Mouse (Mus musculus) heart, embryonic 14.5 days (tissue): Measurements from ENCODE around the gene Nit2. TPM values are rescaled to one million over a fixed set of nuclear protein-coding genes. Genes with fewer than 3 reads are reported as not detected.

ENCODE experiments used
- ATAC-seq: fragments of 200-750 bp; cut with Nextera tagmentation; 2 replicates; pipeline ENCODE4 v1.8.0; 2017; ENCODE audit warnings: low read depth, moderate TSS enrichment; ENCODE audit not compliant: insufficient number of reproducible peaks, insufficient read depth, low FRiP score
- H3K27ac ChIP-seq, 2 experiments: fragments of 200-500 bp in 1 of 2; fragments of 300-500 bp in 1 of 2; sonication (generic) in 1 of 2; replicated peaks in 1 of 2; 2 replicates each; pipeline ENCODE4 v1.5.1; 2012 to 2014; ENCODE audit warnings: low read depth in 2 of 2, low read length in 2 of 2, control low read depth in 1 of 2, mild to moderate bottlenecking in 1 of 2, mixed read lengths in 1 of 2; ENCODE audit not compliant: control insufficient read depth in 1 of 2, insufficient read depth in 1 of 2
- H3K27me3 ChIP-seq: fragments of 300-500 bp; sonication (generic); 2 replicates; pipeline ENCODE4 v1.6.1; 2014; ENCODE audit warnings: mild to moderate bottlenecking, low read length, control low read depth; ENCODE audit not compliant: control insufficient read depth, insufficient read depth
- H3K36me3 ChIP-seq: fragments of 300-500 bp; sonication (generic); 2 replicates; pipeline ENCODE4 v1.6.1; 2014; ENCODE audit warnings: mild to moderate bottlenecking, control low read depth, low read length, mixed read lengths; ENCODE audit not compliant: control insufficient read depth, insufficient read depth
- H3K4me1 ChIP-seq, 2 experiments: fragments of 200-500 bp in 1 of 2; fragments of 300-500 bp in 1 of 2; sonication (generic) in 1 of 2; 2 replicates each; pipeline ENCODE4 v1.6.1; 2012 to 2014; ENCODE audit warnings: low read length in 2 of 2, control low read depth in 1 of 2, mixed read lengths in 1 of 2; ENCODE audit not compliant: control insufficient read depth in 2 of 2, insufficient read depth in 2 of 2
- H3K4me2 ChIP-seq: fragments of 300-500 bp; sonication (generic); 2 replicates; pipeline ENCODE4 v1.6.1; 2014; ENCODE audit warnings: mild to moderate bottlenecking, low read length
- H3K4me3 ChIP-seq, 2 experiments: fragments of 200-500 bp in 1 of 2; fragments of 300-500 bp in 1 of 2; sonication (generic) in 1 of 2; 2 replicates each; pipeline ENCODE4 v1.5.1; 2012 to 2014; ENCODE audit warnings: low read length in 2 of 2, mild to moderate bottlenecking in 2 of 2, control low read depth in 1 of 2, low read depth in 1 of 2, moderate library complexity in 1 of 2; ENCODE audit not compliant: control insufficient read depth in 1 of 2, insufficient read depth in 1 of 2
- H3K9ac ChIP-seq: fragments of 300-500 bp; sonication (generic); 2 replicates; pipeline ENCODE4 v1.6.1; 2014; ENCODE audit warnings: mild to moderate bottlenecking, low read length
- H3K9me3 ChIP-seq: fragments of 300-500 bp; sonication (generic); 2 replicates; pipeline ENCODE4 v1.6.1; 2016; ENCODE audit warnings: low read length, control low read depth; ENCODE audit not compliant: control insufficient read depth
- WGBS: fragments of 180-500 bp; shearing (Covaris S2); extraction: QIAGEN DNeasy Blood & Tissue Kit; methylation state at CpG from one replicate; pipeline ENCODE4 v1.1.7; 2014; 5-methylcytosine and 5-hydroxymethylcytosine counted together
- polyA plus RNA-seq: library from polyadenylated mRNA; unstranded; fragments of >200 nt; fragmentation: Nextera tagmentation; extraction: Ambion mirVana; gene quantifications from 2 replicates; pipeline ENCODE4 v1.2.1, GENCODE M21; 2014

Gene Nit2
- polyA plus RNA-seq, 1 experiment from 2014 or later = 53.8 TPM

DNA sequence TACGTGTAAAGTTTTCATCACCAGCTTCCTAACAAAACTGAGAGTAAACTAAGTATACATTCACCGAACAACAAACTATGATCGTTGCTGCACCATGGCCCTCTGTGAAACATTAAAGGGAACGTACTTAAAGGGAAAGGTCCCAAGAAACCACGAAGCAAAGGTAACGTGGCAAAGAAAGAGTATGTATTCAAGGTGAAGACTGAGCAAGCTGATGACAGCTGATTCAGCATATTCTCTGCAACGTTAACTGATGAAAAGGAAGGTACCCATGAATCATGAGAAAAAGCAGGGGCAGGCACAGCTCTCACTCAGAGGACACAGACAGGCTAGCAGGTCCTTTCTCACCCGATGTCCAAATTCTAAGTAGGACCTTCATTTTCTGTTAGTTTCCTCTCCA lies 23.2 kb upstream of the Nit2 start:
- H3K4me3 ChIP-seq = no peak overlapping the region
- ATAC-seq = no peak
- H3K4me2 ChIP-seq = no peak overlapping the region
- 77% methylated on average over 8 of the region's 8 CpGs for WGBS
- no peak overlapping the region for H3K27ac ChIP-seq
- no peak overlapping the region for H3K9ac ChIP-seq
- H3K27me3 ChIP-seq = no peaks in the 10 kb centered on the region
- no peaks in the 10 kb centered on the region for H3K9me3 ChIP-seq
- H3K36me3 ChIP-seq = peaks cover 68% of the 10 kb centered on the region
- no peaks in the 10 kb centered on the region for H3K4me1 ChIP-seq

DNA sequence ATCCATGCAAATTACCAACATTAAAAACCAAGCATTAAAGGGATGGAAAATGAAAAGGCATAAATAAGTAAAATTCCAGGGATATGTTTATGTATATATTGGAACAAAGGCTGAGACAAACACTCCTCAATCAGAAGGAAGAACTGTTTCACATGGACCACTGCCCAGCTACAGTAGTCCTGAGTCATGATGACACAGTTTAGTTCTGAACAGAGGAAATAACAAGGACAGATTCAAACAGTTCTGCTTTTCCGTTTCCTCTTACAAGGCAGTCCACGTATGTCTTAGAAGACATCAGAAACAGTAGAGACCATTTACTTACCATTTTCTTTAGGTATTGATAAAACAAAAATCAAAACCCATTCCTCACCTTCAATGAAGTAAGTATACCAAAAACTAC lies 22.4 kb upstream of the Nit2 start:
- no peak for ATAC-seq
- Histone ChIP-seq H3K9ac (no peak overlapping the region), H3K9me3 (no peaks in the 10 kb centered on the region), H3K27me3 (no peaks in the 10 kb centered on the region), H3K36me3 (peaks cover 63% of the 10 kb centered on the region), H3K4me1 (no peaks in the 10 kb centered on the region), H3K4me3 (no peak overlapping the region), H3K4me2 (no peak overlapping the region), H3K27ac (no peak overlapping the region)
- WGBS = 67% methylated on average over 2 of the region's 2 CpGs

DNA sequence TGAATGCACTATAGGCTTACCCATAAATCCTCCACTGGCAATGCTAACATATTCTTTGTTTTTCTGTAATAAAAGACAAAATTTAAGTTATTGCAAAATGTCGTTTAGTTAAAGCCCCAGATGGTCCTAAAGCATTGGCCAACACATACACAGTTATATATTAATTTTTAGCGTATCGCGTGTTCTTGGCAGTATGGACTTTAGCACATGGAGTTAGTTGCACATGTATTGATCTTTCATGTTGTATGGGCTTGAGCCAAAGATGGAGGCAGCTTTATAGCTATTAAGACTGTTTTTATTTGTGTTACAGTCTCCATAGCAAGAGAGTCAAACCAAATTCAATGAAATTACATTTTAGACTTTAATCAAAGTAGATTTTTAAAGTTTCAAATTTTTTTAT lies 19.5 kb upstream of the Nit2 start:
- Histone ChIP-seq H3K27ac (no peak overlapping the region), H3K9me3 (no peaks in the 10 kb centered on the region), H3K4me3 (no peak overlapping the region), H3K4me1 (no peaks in the 10 kb centered on the region), H3K27me3 (no peaks in the 10 kb centered on the region), H3K9ac (no peak overlapping the region), H3K36me3 (peaks cover 70% of the 10 kb centered on the region), H3K4me2 (no peak overlapping the region)
- 93% methylated on average over 4 of the region's 4 CpGs for WGBS
- no peak for ATAC-seq

DNA sequence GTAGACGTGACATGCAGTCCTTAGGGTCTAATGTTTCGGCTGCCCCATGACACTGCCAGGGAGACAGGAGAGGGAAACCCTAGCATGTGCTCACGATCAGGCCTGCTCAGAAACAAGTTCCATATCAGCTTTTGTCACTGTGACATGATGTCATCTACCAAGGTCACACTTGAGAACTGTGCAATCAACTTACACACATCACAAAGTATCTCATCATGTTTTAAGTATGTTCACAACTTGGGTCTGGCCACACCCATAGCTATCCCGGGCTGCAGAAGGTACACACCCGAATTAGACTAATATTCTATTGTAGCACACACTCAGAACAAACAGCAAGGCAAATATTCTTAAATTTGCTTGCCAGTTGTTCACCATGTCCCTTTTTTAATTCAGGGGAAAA lies 14.9 kb upstream of the Nit2 start:
- Histone ChIP-seq H3K9me3 (no peaks in the 10 kb centered on the region), H3K4me1 (peaks cover 0 to 2% of the 10 kb centered on the region in 2 experiments; a peak in 1 of 4 replicates), H3K27me3 (no peaks in the 10 kb centered on the region), H3K9ac (no peak overlapping the region), H3K36me3 (peaks cover 66% of the 10 kb centered on the region), H3K4me2 (no peak overlapping the region), H3K4me3 (no peak overlapping the region), H3K27ac (no peak overlapping the region)
- WGBS = 71% methylated on average over 5 of the region's 5 CpGs
- ATAC-seq = no peak

DNA sequence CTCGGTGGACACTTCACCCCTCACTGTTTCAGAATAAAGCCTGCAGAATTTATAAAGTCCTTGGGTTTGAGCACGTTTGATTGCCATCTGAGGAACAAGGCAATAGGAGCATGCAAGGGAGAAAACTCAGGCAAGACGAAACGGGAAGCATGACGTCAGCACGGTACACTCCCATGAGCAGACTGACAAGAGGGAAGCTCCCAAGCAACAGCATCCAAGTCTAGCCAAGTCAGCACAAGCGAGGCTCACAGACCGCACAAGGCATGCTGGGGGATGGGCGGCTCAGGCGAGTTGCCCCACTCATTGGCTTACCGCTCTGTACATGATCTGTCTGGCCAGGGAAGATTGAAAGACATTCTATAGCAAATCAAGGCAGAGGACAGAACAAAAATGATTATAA lies 14.0 kb upstream of the Nit2 start:
- Histone ChIP-seq H3K36me3 (peaks cover 70% of the 10 kb centered on the region), H3K9me3 (no peaks in the 10 kb centered on the region), H3K4me3 (no peak overlapping the region), H3K27ac (no peak overlapping the region), H3K27me3 (no peaks in the 10 kb centered on the region), H3K9ac (no peak overlapping the region), H3K4me2 (no peak overlapping the region), H3K4me1 (peaks cover 0 to 2% of the 10 kb centered on the region in 2 experiments; a peak in 1 of 4 replicates)
- ATAC-seq = no peak
- WGBS = 81% methylated on average over 11 of the region's 11 CpGs

DNA sequence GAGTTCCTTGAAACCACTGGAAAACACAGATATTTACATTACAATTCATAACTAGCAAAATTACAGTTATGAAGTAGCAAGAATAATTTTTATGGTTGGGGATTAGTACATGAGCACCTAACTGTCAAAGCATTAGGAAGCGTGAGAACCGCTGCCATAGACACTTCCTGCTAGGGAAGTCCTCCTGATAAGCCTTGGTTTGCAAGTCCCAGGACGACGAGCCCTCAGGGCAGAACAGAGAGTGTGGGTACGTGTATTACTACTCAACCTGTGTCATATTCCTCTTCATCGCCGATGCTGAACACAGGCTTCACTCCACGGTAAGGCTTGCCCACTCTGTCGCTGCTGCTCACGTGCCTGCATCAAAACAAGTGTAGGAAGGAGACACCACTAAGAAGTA lies 10.5 kb upstream of the Nit2 start:
- peaks cover 0 to 2% of the 10 kb centered on the region in 2 experiments; a peak in 1 of 4 replicates for H3K4me1 ChIP-seq
- 70% methylated on average over 10 of the region's 10 CpGs for WGBS
- no peak overlapping the region for H3K27ac ChIP-seq
- no peak overlapping the region for H3K4me3 ChIP-seq
- H3K9ac ChIP-seq = no peak overlapping the region
- H3K36me3 ChIP-seq = peaks cover 64% of the 10 kb centered on the region
- no peak for ATAC-seq
- no peaks in the 10 kb centered on the region for H3K9me3 ChIP-seq
- no peaks in the 10 kb centered on the region for H3K27me3 ChIP-seq
- no peak overlapping the region for H3K4me2 ChIP-seq

DNA sequence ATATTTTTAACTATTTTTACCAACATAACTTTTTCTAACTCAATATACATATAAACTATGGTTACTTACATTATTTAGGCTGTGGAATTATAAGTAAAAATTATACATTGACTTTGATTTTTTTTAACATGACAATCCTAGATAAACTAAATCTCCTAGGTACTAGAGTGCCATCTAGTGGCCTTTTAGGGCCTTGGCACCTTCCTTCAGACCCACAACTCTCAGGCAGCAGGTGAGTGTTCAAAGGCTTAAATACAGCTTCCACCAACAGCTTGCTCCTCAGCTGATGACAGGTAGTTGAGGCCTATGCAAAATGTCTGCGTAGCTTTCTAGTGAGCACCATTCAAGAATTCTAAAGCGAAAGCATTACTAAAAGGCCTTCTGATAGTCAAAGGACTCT lies 10.1 kb upstream of the Nit2 start:
- 57% methylated on average over 2 of the region's 2 CpGs for WGBS
- no peaks in the 10 kb centered on the region for H3K9me3 ChIP-seq
- no peak overlapping the region for H3K9ac ChIP-seq
- no peak overlapping the region for H3K27ac ChIP-seq
- H3K27me3 ChIP-seq = no peaks in the 10 kb centered on the region
- ATAC-seq = no peak
- H3K4me1 ChIP-seq = peaks cover 0 to 2% of the 10 kb centered on the region in 2 experiments; a peak in 1 of 4 replicates
- H3K4me3 ChIP-seq = no peak overlapping the region
- H3K36me3 ChIP-seq = peaks cover 63% of the 10 kb centered on the region
- no peak overlapping the region for H3K4me2 ChIP-seq

DNA sequence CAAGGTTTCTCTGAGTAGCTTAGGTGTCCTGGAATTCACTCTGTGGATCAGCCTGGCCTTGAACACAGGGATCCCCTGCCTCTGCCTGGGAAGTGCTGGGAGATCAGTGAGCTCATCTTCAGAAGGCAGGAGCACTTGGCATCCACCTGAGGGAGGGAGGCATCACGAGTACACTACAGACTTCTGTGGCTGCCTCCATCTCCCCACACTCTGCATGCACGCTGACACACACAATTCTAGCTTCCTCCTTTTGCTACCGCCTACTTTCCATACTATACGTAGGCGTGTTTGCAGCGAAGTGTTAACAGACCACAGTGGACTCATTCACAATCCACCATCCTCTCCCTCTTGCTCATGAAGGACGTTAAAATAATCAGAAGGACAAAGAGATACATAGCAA lies 9.1 kb upstream of the Nit2 start:
- peaks cover 58% of the 10 kb centered on the region for H3K36me3 ChIP-seq
- ATAC-seq = no peak
- WGBS = 84% methylated on average over 7 of the region's 7 CpGs

More for the DNA sequence above, 9.1 kb upstream of the Nit2 start:
- H3K27ac ChIP-seq = no peak overlapping the region
- no peaks in the 10 kb centered on the region for H3K9me3 ChIP-seq
- H3K4me3 ChIP-seq = no peak overlapping the region
- H3K9ac ChIP-seq = no peak overlapping the region
- H3K27me3 ChIP-seq = no peaks in the 10 kb centered on the region
- no peak overlapping the region for H3K4me2 ChIP-seq
- H3K4me1 ChIP-seq = peaks cover 0 to 2% of the 10 kb centered on the region in 2 experiments; a peak in 1 of 4 replicates
